Mouse (Mus musculus): ENCODE measurements around the gene Lmntd1.

The Lmntd1 gene

GRCm38 (mm10) chr6:145614219-145614618, at the start of gene Lmntd1:
Gene Lmntd1, minus strand, starts transcription at chr6:145614319.
- no peak for DNase-seq (ENCODE audit: low spot score)

GRCm38 (mm10) chr6:145660943-145661342, 46.8 kb upstream of the Lmntd1 start:
- no peak for DNase-seq (ENCODE audit: low spot score)

GRCm38 (mm10) chr6:145659116-145659515, 45.0 kb upstream of the Lmntd1 start:
- no peak for DNase-seq (ENCODE audit: low spot score)

GRCm38 (mm10) chr6:145656740-145657591, 42.8 kb upstream of the Lmntd1 start:
- no peak for DNase-seq (ENCODE audit: low spot score)

- no peak for DNase-seq (ENCODE audit: low spot score)
Observed at GRCm38 (mm10) chr6:145655678-145656077, 41.6 kb upstream of the Lmntd1 start.

- DNase-seq (ENCODE audit: low spot score) = no peak
Observed at GRCm38 (mm10) chr6:145654062-145654836, 40.1 kb upstream of the Lmntd1 start.

GRCm38 (mm10) chr6:145653626-145654025, 39.5 kb upstream of the Lmntd1 start:
- no peak for DNase-seq (ENCODE audit: low spot score)

- no peak for DNase-seq (ENCODE audit: low spot score)
Observed at GRCm38 (mm10) chr6:145652986-145653385, 38.9 kb upstream of the Lmntd1 start.

- no peak for DNase-seq (ENCODE audit: low spot score)
Observed at GRCm38 (mm10) chr6:145651976-145652375, 37.9 kb upstream of the Lmntd1 start.

GRCm38 (mm10) chr6:145640971-145641506, 26.9 kb upstream of the Lmntd1 start:
- DNase-seq (ENCODE audit: low spot score) = no peak

- DNase-seq (ENCODE audit: low spot score) = no peak
Observed at GRCm38 (mm10) chr6:145638248-145638647, 24.1 kb upstream of the Lmntd1 start.

- no peak for DNase-seq (ENCODE audit: low spot score)
Observed at GRCm38 (mm10) chr6:145636682-145637081, 22.6 kb upstream of the Lmntd1 start.

- no peak for DNase-seq (ENCODE audit: low spot score)
Observed at GRCm38 (mm10) chr6:145634454-145634853, 20.3 kb upstream of the Lmntd1 start.

- no peak for DNase-seq (ENCODE audit: low spot score)
Observed at GRCm38 (mm10) chr6:145630269-145630668, 16.1 kb upstream of the Lmntd1 start.

GRCm38 (mm10) chr6:145623141-145623540, 9.0 kb upstream of the Lmntd1 start:
- no peak for DNase-seq (ENCODE audit: low spot score)

GRCm38 (mm10) chr6:145616402-145617229, 2.5 kb upstream of the Lmntd1 start:
- DNase-seq (ENCODE audit: low spot score) = no peak

GRCm38 (mm10) chr6:145615666-145616210, 1.6 kb upstream of the Lmntd1 start, which contains the start of gene Tuba3b:
Gene Tuba3b, plus strand, starts transcription at chr6:145615757.
- DNase-seq (ENCODE audit: low spot score) = peak; percentile 49

GRCm38 (mm10) chr6:145612611-145613010, 1.5 kb downstream of the Lmntd1 start:
- no peak for DNase-seq (ENCODE audit: low spot score)

GRCm38 (mm10) chr6:145610901-145611300, 3.2 kb downstream of the Lmntd1 start:
- DNase-seq (ENCODE audit: low spot score) = no peak

- DNase-seq (ENCODE audit: low spot score) = no peak
Observed at GRCm38 (mm10) chr6:145608693-145609092, 5.4 kb downstream of the Lmntd1 start.

- no peak for DNase-seq (ENCODE audit: low spot score)
Observed at GRCm38 (mm10) chr6:145607746-145608145, 6.4 kb downstream of the Lmntd1 start.

- DNase-seq (ENCODE audit: low spot score) = no peak
Observed at GRCm38 (mm10) chr6:145605203-145605602, 8.9 kb downstream of the Lmntd1 start.

All from testis, postnatal 10 days (tissue).